Mouse (Mus musculus) megakaryocyte, adult 5-6 weeks (primary cell): ENCODE data around the gene Adcyap1r1. TPM values are rescaled to one million over a fixed set of nuclear protein-coding genes. Genes with fewer than 3 reads are reported as not detected.

ENCODE experiments used
- ATAC-seq: 2 replicates; pipeline ENCODE4 v1.8.0; 2016; ENCODE audit warnings: mild to moderate bottlenecking, inconsistent platforms; ENCODE audit not compliant: poor library complexity, severe bottlenecking
- total RNA-seq, 2 experiments: library from RNA; stranded (forward) in 1 of 2; stranded (reverse) in 1 of 2; fragments of 153-499, 151-499 nt in 1 of 2; fragments of 221-1000, 200-1000 nt in 1 of 2; gene quantifications; 2 replicates each; pipeline versions ENCODE4 v1.2.3 to v1.2.4; 2015 to 2017

The Adcyap1r1 gene
- total RNA-seq, 2 experiments from 2014 or later: 0.15 to 0.25 TPM

DNA sequence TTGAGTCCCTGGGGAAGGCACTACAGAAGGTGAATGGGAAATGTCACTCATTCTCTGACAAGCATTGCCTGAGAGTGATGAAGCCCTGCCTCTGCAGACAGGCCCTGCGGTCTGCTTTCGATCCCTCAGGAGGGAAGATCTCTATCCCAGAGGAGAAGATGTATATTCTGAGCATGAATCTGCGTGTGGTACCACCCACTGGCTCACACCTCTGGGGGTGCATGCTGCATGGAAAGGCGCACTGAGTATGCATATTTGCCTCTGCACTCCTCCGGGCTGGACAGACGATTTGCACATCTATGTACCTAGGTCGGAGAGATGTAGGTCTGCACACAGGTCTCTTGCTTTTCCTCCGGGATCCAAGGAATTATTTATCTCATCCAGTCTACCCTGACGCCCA, 3.6 kb upstream of the Adcyap1r1 start:
- no peak for ATAC-seq

DNA sequence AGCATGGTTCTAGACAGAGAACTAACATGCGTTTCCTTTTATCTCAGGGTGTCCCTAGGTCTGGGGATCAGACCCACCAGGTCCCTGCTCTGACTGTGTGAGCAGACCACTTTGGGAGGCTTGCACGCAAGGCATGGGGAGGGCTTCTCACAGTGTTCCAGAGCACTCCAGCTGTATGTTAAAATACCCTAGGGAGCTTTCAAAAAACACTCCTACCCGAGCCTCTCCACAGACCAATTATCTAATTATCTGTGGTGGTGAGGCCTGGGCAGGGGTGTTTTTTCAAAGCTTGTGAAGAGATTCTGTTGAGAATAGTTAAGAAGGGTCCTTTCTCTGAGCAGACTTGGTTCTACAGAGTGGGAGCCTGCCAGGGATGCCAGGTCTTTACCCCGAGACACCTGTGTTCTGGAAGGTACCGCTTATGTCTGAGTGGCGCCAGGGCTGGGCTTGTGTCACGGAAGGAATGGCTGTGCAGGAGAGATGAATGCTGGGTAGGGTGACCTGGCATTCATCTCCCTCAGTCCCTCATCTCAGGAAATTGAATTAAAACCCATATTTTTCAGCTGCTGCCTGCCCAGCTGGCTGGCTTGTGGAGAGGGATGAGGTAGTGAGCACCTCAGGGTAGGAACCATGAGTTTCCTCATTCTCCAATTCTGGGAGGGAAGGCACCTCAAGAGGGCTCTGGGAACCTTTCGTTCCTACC, 2.7 kb upstream of the Adcyap1r1 start:
- ATAC-seq: no peak

DNA sequence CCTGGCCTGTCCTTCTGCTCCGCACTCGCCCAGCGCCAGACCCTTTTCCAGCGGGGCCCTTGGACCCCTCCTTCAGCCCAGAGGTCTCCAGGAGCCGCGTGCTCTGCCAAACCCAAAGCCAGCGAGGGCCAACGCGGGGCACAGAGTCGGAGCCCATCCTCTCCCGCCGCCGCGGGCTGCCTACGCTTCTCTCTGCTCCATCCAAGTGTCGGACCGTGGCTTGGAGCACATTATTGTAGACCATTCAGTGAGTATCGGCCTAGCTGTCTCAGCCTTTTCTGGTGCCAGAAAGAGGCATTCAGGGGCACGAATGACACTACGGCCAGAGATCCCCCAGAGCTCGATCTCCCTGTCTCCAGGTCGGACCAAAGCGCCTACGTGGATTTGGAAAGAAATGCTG, 603 bp downstream of the Adcyap1r1 start:
- no peak for ATAC-seq

GRCm38 (mm10) chr6:55453548-55453947, 1.8 kb downstream of the Adcyap1r1 start:
- no peak for ATAC-seq

DNA sequence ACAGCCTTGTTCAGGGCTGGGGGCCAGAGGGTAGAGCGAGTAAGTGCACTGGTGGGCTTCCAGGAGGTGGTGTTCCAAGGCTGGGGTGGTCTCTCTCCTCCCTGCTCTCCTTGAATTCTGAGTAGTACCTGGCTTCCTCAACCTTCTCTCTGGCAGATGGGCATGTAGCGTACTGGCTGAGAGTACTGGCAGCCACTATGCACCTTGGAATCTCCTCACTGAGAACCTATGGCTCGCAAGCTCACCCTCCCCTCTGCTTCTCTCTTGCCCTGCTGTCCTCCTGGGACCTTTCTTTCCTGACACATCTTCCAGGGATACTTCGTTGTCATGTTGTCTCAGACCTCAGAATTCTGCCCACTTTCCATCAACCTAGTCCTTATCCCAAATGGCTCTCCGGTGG, 3.9 kb downstream of the Adcyap1r1 start:
- ATAC-seq: no peak

DNA sequence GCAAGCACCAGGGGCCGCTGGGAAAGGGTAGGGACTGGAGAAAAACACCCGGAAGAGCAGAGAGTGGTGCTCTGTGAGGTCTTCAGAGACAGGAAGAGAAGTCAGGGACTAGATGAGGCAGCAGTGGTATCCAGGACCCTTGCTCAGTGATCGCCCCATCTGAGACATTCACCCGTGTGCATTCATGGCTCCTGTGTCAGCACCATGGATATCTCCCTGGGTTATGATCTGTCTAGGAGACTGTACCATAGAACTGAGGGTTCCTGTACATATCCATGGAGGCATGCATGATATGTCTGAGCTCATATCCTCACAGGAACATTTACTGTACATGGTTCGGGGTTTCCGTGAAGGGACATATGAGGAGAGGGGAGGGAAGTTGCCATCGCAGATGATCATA, 5.9 kb downstream of the Adcyap1r1 start:
- ATAC-seq: no peak

GRCm38 (mm10) chr6:55458156-55458555, 6.4 kb downstream of the Adcyap1r1 start:
- ATAC-seq: no peak

DNA sequence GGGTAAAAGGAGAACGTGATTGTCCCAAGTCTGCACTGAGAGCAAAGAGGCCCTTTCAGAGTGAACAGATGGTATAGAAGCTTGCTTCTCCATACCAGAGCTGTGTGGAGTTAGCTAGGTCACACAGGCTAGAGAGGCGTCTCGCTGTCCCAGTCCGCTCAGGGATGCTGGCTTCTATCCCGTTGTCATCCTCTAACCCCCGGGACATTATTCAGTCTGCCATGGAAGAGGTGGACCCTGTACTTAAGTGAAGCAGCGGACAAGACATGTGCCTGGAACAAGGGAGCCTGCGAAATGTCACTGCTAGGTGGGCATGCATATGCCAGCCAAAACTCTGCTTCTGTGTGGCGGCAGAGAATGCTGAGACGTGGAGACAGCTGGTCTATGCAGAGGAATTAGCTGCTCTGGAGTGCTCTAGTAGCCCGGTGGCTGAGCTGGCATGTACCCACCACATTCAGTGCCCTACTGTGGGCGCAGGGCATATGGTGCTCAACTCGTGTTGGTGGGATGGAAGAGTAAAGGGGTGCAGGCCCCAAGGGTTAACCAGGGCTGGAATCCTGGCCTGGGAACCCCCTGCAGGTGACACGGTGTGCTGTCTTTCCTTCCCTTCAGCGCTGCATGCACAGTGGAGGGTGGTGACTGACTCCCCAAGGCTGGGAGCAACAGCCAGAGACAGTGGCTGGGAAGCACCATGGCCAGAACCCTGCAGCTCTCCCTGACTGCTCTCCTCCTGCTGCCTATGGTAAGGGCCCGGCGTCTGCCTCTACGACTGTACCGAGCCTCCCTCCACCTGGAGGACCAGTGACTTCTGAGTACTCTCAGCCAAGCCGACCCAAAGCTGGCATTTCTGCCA, 8.0 kb downstream of the Adcyap1r1 start:
- ATAC-seq: no peak

DNA sequence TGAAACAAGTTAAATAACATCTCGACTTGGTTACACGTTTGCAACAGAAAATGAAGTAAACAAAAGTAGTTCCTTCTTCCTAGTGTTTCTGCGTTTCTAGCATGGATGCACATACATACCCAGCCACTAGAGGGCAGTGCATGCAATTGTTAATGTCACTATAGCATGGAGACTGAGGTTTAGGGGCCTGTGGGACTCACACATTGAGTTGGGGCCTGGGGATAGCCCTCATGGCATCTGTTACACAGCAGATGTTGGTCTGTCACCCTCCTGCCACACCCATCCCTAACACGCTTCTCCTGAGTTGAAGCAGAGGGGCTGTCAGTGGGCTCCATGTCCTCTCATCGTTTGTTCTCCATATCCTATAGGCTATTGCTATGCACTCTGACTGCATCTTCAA, 9.4 kb downstream of the Adcyap1r1 start:
- no peak for ATAC-seq

- no peak for ATAC-seq
Observed at GRCm38 (mm10) chr6:55461678-55462077, 9.9 kb downstream of the Adcyap1r1 start.

DNA sequence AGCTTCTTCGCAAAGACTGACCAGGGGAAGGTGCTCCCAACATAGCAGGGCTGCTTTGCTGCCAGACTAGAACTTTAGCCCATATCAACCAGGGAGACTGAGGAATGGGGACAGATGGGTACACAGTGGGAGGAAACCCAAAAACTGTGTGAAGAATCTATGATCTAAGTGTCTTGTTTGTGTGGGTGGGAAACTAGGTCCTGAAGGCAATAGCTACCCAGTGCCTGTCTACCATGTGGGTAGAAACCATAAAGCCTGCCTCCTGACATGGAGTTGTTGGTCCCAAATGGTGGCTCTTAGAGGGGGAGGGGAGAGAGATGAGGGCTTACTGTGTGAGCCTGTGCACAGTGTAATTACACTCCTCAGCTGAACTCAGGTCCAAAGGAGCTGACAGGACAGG, 10.6 kb downstream of the Adcyap1r1 start:
- ATAC-seq: no peak

DNA sequence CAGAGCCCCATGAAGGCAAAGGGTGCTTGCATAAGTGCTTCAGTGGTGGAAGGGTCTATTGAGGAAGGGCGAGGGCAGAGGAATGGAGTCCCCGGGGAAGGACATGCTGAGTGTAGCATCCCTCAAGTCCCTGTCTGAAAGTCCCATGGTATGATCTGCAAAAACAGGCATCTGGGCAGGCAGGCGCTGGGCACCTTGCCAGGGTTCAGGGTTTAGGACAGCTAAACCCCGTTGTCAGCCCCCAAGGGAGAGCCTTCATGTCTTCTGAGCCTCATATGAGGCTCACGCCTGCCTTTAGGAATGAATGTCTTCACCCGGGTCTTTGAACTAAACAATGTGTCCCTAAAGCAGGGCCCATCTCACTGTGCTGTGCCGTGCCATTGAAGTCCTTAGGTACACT, 12.2 kb downstream of the Adcyap1r1 start:
- ATAC-seq: no peak

- ATAC-seq: no peak
Observed at GRCm38 (mm10) chr6:55465311-55465710, 13.5 kb downstream of the Adcyap1r1 start.

- ATAC-seq: no peak
Observed at GRCm38 (mm10) chr6:55466301-55466761, 14.6 kb downstream of the Adcyap1r1 start.

DNA sequence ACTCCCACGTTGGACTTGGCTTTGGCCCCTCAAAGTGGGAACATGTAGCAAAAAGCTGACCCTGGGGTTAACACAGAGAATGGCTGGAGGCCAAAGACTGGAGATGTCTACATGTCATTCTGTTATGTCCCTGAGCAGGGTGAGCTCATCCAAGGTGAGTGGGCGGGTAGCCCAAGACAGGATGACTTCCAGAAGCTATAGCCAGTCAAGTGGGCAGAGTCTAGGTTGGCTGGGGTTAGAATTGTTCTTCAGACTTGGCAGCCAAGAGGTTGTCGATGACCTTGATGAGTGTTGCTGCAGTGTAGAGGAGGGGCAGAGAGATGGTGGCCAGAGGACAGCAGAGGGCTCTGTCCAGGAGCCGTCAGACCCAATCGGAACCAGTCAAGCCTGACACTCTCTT, 18.9 kb downstream of the Adcyap1r1 start:
- no peak for ATAC-seq

DNA sequence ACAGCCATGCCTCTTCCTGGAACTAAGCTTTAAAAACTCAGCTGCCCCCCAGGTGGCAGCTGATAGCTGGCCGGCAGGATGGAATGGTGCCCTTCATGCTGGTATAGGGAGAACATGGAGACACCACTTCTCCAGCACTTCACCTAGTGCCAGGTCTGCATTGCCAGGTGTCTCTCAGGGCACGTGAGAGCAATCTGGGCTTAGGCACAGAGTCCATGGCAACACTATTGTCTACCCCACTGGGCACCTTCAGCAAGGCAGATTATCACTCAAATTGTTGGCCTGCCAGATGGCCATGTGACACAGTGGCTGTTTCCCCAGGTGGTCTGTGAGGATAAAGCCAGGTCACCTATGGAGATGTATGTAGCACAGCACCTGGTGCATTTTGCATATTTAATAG, 20.6 kb downstream of the Adcyap1r1 start:
- ATAC-seq: no peak

DNA sequence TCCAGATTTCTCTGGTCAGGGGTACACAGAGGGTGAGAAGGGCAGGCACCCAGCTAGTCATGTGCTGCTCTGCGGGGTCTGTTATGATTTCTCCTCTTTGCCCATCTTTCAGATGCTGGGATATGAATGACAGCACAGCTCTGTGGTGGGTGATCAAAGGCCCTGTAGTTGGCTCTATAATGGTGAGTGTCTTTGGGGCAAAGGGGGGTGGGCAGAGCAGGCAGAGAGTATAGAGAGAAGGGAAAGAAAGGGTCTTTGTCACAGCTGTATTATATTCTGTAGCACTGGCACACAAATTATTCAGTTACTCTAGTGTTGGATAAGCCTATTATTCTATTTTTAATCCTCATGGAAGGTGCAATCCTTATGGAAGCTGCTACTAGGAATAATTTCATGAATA, 29.2 kb downstream of the Adcyap1r1 start:
- no peak for ATAC-seq

DNA sequence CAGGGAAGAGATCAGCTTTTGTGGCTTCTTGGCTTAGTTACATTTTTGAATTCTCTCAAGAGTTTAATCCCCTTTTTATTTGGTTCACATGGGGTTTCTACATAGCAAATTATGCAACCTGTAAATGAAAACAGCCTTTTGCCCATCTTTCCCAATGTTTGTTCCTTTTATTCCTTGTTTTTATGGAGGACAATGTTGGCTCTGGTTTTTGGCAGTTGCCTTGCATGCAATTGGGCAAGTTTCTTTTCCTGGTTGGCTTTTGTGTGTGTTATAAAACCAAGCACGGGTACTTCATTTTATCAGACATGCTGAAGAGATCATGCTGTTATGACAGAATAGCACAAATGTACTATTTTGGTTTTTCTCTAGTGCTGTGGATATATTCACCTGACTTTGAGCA, 30.7 kb downstream of the Adcyap1r1 start:
- no peak for ATAC-seq

GRCm38 (mm10) chr6:55483360-55483759, 31.6 kb downstream of the Adcyap1r1 start:
- no peak for ATAC-seq

DNA sequence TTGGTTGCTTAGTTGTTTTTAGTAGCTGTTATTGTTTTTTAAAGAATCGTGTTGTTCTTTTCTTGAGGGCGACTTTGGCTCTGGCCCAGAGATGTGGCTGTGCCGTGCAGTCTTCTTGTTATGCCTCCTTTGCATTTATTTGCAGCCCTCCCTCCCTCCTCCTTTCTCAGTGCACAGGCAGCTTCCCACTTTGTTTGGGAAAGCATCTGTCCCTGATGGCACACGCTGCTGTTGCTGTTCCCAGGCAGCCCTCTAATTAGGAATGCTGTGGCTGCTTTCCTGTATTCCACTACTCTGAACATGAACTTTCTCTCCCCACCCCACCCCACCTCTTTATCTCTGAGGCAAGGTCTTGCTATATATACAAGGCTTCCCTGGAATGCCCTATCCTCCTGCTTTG, 32.4 kb downstream of the Adcyap1r1 start:
- no peak for ATAC-seq

- ATAC-seq: no peak
Observed at GRCm38 (mm10) chr6:55485216-55485615, 33.4 kb downstream of the Adcyap1r1 start.

DNA sequence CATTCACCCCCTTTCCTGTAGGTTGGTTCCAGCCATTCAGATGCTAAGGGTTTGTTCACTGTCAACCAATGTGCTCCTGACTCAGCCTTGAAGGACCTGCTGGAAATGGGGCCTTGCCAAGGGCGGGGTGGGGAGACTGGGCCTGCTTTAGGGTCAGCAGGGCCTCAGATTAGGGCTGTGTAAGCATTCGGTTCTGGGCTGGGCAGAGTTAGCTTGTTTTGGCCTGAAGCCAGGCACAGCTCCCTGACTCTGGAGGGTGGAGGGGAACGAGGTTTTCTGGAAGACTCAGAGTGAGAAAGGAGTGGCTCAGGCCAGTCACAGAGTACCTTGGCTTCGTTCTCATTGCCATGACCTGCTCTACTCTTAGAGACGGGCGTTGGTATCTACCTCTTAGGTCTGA, 35.9 kb downstream of the Adcyap1r1 start:
- ATAC-seq: no peak
